Mouse (Mus musculus): ENCODE measurements around the gene Lancl3. TPM values are rescaled to one million over a fixed set of nuclear protein-coding genes. Genes with fewer than 3 reads are reported as not detected.

Gene Lancl3
- polyA plus RNA-seq, 1 experiment, result 0.15 TPM

Other genes with a start within 250 kb of the Lancl3 start
- not detected in 2 replicates for gene Fthl17b, start 236.9 kb upstream of the Lancl3 start, polyA plus RNA-seq (2012; rRNA removed)
- gene Fthl17c, start 223.3 kb upstream of the Lancl3 start, polyA plus RNA-seq (2012; rRNA removed), result not detected in 2 replicates
- gene Fthl17d, start 213.1 kb upstream of the Lancl3 start, polyA plus RNA-seq (2012; rRNA removed), result not detected in 2 replicates
- not detected in 2 replicates for gene Fthl17e, start 166.4 kb upstream of the Lancl3 start, polyA plus RNA-seq (2012; rRNA removed)
- gene Fthl17f, start 136.9 kb upstream of the Lancl3 start, polyA plus RNA-seq (2012; rRNA removed), result not detected in 2 replicates
- gene 4930402K13Rik, start 95.3 kb upstream of the Lancl3 start, polyA plus RNA-seq (2012; rRNA removed), result not detected in 2 replicates
- 0.09 TPM in 1 of 2 replicates, not detected in the other for gene Gm14862, start 57.0 kb downstream of the Lancl3 start, polyA plus RNA-seq (2012; rRNA removed)
- gene Xk, start 72.9 kb downstream of the Lancl3 start, polyA plus RNA-seq (2012; rRNA removed), result 2.2 and 3.6 TPM in 2 replicates
- gene H2al1m, start 83.9 kb downstream of the Lancl3 start, polyA plus RNA-seq (2012; rRNA removed), result 0.37 and 0.93 TPM in 2 replicates
- not detected in 2 replicates for gene H2al1k, start 150.7 kb downstream of the Lancl3 start, polyA plus RNA-seq (2012; rRNA removed)

Measured in spleen, adult 2 months (tissue).